Mouse (Mus musculus): ENCODE measurements around the gene Apoc1.

Apoc1 gene

DNA sequence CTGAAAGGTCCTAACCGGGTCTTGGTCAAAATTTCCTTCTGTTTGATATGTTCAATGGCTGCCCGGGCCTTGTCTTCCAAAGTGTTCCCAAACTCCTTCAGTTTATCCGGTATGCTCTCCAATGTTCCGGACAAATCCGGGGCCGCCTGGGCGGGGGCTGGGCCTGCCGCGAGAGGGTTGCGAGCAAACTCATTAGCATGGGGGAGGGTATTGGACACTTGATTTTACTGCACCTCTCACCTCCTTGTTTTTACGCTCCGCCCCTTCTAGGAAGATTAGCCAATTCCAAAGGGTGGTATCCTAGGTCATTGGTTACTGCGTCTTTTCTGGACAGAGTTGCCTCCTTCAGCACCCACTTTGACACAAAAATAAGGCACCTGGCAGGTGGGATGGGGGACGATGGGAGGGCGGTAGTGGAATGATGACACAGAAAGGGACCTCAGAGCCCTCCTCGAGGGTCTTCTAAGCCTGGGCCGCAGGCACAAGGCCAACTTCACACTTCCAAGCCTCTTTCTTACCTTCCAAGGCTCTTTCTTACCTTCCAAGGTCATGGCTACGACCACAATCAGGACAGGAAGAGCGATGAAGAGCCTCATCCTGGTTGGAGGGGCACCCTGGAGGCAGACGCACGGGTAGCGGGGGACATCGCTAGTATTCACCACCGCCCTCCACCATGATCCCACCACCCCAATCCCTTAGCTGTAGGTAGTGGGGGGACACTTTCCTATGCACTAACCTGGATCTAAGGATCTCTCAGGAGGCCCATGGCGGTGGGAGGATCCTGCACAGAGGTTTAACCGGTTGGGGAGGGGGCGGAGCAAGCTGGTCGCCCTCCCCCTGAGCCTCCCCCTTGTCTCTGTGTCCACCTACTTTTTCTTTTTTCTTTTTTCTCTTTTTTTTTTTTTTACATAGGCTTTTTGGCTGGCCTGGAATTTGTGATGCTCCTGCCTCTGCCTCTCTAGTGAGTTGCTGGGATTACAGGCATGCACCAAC, at the start of gene Apoc1:
Gene Apoc1, minus strand, starts transcription at position 788 of the 993 bp plus-strand sequence.
- in situ Hi-C loops (cut with MboI; ENCODE audit: low pct_unique_long_range_greater_than_20kb in 1 of 2, low sequenced_read_pairs in 2 of 2, unreplicated experiment in 1 of 2) = no loop called here

DNA sequence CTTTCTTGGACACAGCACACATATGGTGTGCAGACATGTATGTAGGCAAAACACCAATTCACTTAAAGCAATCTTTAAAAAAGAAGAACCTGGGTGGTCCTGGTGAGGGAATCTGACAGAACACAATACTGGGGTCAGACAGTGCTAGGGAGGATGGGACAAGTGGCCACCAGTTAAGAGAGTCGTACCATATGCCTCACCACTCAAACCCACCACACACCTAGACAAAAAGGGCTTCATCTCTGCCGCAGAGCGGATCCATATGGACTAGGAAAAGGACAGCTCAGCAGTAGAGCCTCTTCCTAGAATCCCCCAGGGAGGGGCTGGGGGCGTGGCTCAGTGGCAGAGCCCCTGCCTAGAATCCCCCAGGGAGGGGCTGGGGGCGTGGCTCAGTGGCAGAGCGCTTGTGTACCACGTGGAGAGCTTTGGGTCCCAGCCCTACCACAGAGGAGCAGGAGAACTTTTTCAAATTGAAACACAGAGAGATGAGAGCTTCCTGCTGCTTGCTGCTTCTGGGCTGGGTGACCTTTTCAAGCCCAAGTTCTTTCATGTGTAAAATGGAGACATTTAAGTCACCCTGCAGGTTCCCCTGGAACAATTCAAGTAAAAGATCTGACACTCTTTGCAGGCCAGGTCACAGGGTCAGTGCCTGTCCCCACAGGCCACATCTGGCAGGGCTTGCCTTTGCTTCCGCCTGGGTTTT, 49.0 kb upstream of the Apoc1 start:
- in situ Hi-C loops (cut with MboI; ENCODE audit: low pct_unique_long_range_greater_than_20kb in 1 of 2, low sequenced_read_pairs in 2 of 2, unreplicated experiment in 1 of 2) = no loop called here

DNA sequence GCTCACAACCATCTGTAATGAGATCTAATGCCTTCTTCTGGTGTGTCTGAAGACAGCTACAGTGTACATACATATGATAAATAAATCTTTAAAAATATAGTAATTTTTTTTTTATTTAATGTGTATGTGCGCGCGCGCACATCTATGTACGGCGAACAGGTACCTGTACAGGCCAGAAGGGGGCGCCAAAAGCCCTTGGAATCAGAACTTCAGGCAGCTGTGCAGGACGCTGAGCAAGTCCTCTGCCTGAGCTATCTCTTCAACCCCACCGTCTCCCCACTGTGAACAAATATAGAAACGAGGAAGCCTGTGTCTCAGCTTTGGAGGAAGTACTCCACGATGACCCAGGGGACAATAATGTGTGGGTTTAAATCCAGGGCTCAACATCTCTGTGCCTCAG, 47.8 kb upstream of the Apoc1 start:
- in situ Hi-C loops (cut with MboI; ENCODE audit: low pct_unique_long_range_greater_than_20kb in 1 of 2, low sequenced_read_pairs in 2 of 2, unreplicated experiment in 1 of 2) = no loop called here

DNA sequence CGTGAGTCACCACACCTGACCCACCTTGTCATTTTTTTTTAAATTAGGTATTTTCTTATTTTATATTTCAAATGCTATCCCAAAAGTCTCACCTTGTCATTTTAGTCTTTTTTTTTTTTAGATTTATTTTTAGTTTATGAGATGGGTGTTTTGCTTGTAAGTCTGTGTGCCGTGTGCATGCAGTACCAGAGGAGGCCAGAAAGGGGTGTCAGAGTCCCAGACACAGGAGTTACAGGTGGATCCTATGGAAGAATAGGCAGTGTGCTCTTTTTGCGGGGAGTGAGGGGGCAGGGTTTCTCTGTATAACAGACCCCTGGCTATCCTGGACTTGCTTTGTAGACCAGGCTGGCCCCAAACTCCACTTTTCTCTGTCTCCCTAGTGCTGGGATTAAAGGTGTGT, 46.3 kb upstream of the Apoc1 start:
- in situ Hi-C loops (cut with MboI; ENCODE audit: low pct_unique_long_range_greater_than_20kb in 1 of 2, low sequenced_read_pairs in 2 of 2, unreplicated experiment in 1 of 2) = no loop called here

DNA sequence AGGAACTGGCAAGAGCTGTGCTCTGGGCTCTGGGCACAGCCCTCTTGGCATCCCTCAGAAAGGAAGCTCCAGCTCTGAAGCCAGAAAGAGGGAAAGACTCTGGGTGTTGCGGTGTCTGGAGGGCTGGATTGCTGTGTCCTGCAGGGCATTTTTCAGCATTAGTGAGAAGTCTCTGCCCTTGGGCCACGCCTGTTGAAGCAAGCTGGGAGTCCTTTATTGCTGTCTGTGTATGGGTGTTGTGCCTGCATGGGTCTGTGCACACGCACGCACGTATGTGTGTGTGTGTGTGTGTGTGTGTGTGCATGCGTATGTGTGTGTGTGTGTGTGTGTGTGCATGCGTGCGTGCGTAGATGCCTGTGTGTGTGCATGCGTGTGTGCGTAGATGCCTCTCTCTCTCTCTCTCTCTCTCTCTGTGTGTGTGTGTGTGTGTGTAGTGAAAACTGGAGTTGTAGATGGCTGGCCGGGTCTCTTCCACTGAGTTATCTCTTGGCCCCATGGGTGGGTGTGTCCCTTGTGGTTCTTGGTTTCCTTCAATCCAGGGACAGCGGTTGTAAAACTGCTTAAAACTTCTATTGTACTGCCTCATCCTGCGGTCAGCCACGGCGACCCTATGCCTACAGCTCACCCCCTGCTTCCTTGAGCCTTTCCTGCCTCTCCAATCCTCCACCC, 44.1 kb upstream of the Apoc1 start:
- in situ Hi-C loops (cut with MboI; ENCODE audit: low pct_unique_long_range_greater_than_20kb in 1 of 2, low sequenced_read_pairs in 2 of 2, unreplicated experiment in 1 of 2) = no loop called here

DNA sequence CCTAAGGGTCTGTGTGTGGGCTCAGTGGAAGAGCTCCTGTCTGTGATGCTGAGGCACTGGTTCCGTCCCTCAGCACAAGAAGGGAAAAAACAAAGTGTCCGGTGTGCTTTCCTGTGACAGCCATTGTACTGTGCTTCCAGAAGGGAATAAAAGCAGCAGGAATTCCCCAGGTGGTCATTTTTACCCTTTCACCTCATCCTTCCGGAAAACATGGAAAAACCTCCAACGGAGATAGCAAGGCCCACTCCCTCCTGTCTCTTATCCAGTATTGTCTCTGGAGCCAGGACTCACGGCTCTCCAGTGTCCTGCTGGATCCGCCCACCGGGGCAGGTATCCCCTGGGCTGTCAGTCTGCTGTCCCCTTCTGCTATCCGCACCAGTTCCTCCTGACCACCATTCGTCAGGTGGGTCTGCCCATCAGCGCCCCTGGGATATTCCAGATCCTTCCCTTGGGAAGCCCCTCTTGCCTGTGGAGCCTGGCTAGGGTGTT, 41.8 kb upstream of the Apoc1 start:
- in situ Hi-C loops (cut with MboI; ENCODE audit: low pct_unique_long_range_greater_than_20kb in 1 of 2, low sequenced_read_pairs in 2 of 2, unreplicated experiment in 1 of 2) = no loop called here

DNA sequence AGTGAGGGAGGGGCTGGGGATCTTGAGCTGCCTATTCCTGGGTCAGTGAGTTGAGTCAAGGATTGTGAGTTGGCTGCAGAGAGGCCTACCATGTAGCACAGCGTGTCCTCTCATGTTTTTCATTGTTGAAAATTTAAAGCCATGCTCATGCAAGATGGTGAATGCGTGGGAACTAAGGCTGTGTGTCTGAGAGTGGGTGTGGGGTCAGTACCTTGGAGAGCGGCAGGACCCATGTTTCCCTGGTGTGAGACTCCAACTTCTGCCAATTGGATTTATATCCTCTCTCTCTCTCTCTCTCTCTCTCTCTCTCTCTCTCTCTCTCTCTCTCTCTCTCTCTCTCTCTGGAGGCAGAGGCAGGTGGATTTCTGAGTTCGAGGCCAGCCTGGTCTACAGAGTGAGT, 34.1 kb upstream of the Apoc1 start:
- in situ Hi-C loops (cut with MboI; ENCODE audit: low pct_unique_long_range_greater_than_20kb in 1 of 2, low sequenced_read_pairs in 2 of 2, unreplicated experiment in 1 of 2) = no loop called here

DNA sequence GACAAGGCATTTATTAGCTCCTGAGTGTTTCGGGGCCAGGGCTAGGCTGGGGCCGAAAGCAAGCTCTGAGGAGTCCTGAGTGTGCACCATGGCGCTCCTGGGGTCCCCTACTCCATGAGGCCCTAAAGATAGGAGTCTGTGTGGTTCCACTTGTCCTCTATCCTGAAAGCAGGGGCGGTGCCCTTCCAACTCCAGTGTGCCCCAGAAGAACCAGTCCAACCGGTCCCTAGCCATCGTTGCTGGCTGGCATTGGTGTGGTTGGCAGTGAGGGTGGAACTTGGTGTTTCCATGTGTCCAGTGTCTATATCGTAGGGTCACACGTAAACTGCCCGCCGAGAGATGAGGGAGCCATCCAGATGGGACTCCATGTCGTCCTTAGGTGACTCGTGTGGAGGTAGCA, 31.7 kb upstream of the Apoc1 start:
- in situ Hi-C loops (cut with MboI; ENCODE audit: low pct_unique_long_range_greater_than_20kb in 1 of 2, low sequenced_read_pairs in 2 of 2, unreplicated experiment in 1 of 2) = no loop called here

DNA sequence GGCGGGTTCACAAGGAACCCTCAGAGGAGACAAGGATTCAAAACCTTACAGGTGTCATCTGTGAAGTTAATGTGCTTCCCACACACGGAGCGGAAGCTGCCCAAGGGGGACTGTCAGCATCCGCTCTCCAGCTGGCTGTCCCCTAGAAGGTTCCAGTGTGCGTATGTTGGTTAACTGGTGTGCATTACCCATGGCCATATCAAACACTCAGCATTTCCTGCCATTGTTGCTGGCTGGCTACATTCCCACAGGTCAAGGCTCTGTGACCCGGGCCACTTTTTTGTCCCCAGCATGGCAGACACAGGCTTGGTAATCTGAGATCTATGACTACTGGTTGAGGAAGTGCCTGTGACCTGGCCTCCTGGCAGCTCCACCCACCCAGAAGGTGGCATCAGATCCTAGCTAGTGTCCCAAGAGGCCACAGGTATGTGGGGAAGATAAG, 30.3 kb upstream of the Apoc1 start:
- in situ Hi-C loops (cut with MboI; ENCODE audit: low pct_unique_long_range_greater_than_20kb in 1 of 2, low sequenced_read_pairs in 2 of 2, unreplicated experiment in 1 of 2) = no loop called here

DNA sequence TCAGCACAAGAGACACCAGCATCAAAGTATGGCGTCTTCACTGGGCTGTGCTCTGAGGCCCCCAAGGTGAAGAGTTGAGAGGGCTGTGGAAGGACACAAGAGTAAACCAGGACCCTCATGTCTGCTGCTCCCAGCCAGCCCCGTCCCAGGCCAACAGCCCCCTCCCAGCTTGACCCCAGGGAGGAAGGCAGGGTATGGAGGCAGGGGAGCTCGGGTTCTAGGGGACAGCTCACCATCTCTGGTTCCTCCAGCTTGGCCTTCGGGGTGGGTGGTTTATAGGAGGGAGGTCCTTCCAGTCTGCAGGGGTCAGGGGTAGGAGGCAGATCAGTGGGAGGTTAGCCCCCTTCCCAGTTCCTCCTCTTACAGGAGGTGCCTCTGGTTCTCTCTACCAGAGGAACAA, 26.7 kb upstream of the Apoc1 start:
- in situ Hi-C loops (cut with MboI; ENCODE audit: low pct_unique_long_range_greater_than_20kb in 1 of 2, low sequenced_read_pairs in 2 of 2, unreplicated experiment in 1 of 2) = no loop called here

DNA sequence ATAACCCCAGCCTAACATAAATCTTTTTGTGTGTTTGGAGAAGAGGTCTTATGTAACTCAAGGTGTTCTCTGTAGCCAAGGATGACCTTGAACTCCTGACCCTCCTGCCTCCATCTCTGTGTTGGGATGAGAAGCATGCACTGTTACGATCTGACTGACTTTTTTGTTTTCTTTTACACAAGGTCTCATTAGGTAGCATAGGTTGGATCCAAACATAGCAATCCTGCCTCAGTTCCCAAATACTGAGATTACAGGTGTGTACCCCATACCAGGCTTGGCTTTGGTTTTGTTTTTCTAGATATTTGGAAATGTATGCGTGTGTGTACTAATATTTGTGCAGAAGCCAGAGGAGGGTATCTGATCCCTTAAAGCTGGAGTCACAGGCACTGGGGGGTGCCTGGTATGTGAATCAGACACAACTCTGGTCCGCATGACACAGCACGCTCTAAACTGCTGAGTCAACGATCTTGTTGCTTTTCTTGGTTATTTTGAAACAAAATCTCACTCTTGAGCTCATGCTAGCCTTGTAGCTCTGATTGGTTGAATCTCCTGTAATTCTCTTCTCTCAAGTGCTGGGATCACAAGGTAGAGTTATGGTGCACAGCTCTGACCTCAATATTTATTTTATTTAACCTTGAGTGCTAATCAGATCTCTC, 26.0 kb upstream of the Apoc1 start:
- in situ Hi-C loops (cut with MboI; ENCODE audit: low pct_unique_long_range_greater_than_20kb in 1 of 2, low sequenced_read_pairs in 2 of 2, unreplicated experiment in 1 of 2) = no loop called here

DNA sequence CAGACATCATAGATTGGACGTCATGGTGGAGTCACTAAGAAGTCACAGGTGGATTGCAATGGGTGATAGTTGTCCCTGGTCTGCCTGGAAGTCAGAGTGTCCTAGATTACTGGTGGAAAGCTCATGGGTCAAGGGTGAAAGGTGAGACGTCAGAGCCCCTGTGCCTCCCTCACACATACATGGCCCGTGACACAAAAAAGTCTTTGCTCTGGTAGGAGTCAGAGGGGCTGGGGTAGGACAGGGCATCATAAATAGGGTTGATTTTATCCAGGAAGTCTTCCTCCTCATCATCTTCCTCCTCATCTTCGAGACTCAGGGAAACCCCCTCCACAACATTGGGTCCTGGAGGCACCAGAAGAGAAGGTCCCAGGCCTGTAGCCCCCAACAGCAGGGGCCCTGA, 24.9 kb upstream of the Apoc1 start:
- in situ Hi-C loops (cut with MboI; ENCODE audit: low pct_unique_long_range_greater_than_20kb in 1 of 2, low sequenced_read_pairs in 2 of 2, unreplicated experiment in 1 of 2) = no loop called here

DNA sequence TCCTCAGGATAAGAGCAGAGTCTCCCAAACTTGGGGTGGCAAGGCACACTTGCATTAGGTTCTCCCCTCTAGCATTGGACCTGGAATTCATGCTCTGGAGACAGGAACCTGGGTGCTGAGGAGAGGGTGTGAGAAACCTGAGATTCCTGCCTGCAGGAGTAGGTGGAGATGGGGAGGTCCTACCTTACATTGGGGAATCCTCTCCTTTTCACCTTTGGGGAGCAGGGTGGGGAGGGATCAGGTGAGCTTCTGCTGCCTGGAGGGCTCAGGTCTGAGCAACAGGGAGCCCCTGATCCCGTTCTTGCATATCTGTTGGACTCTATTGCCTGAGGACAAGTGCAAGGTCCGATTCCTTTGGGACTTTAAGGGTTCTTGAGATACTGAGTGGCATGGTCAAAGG, 24.4 kb upstream of the Apoc1 start:
- in situ Hi-C loops (cut with MboI; ENCODE audit: low pct_unique_long_range_greater_than_20kb in 1 of 2, low sequenced_read_pairs in 2 of 2, unreplicated experiment in 1 of 2) = no loop called here

DNA sequence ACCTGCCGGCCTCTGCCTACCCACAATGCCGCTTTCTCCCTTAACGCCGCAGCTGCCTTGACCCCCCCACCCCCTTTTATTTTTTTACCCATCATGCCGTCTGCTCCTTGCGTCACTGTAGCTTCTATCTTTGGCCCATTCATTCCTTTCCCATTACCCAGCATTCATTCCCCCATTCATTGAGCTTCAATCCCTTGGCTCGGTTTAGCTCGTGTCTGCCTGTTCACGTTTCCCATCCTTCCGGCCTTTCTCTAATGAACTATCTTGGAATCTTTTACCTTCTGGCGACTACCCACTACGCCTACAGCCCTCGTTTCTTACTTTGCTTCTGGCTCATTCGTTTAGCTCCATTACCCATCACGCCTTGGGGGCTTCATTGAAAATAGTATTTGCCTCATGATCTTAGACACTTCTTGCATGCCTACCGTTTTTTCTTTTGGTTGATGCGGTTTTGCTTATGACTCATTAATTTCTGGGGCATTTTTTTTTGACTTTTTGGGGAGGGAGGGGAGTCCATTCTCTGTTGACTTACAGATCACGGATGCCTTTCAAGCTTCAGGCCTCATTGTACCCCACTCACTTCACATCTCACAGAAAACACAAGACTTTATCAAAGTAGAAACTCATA, 23.7 kb upstream of the Apoc1 start:
- in situ Hi-C loops (cut with MboI; ENCODE audit: low pct_unique_long_range_greater_than_20kb in 1 of 2, low sequenced_read_pairs in 2 of 2, unreplicated experiment in 1 of 2) = no loop called here

DNA sequence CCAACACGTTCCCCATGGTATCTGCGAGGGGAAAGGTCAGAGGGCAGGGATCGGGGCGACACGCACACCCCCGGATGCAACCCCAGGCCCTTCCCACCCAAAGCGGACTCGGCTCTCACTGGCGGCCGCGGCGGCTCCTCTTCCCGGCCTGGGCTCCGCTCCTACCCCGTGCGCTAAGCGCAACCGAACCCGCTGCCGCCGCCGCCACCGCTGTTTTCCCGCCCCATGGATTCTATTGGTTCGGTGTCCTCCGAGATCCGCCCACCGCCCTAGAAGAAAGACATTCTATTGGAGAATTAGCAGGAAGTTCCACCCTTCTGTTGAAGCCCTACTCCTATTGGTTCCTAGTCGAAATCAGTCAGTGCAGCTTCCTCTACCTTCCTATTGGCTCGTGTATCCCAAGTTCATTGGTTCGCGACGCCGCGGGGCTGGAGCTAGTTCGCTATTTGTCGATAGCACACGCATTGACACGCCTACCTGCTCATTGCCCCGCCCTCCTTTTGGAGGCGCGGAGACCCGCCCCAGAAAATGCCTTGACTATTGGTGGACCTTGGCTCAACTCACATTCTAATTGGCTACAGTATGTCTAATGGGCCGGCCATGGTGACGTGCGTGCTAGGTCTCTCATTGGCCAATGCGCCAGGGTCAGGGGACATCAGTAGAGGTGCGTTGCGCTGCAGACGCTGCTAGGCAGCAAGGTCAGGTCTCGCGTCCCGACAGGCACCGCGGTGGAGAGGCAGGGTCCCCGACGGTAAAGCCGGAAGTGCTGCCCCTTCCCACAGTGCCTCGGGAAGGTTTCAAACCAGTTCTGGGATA, 23.0 kb upstream of the Apoc1 start, which contains the start of gene Tomm40:
Gene Tomm40, minus strand, starts transcription at position 200 of the 816 bp plus-strand sequence.
- in situ Hi-C loops (cut with MboI; ENCODE audit: low pct_unique_long_range_greater_than_20kb in 1 of 2, low sequenced_read_pairs in 2 of 2, unreplicated experiment in 1 of 2) = no loop called here

DNA sequence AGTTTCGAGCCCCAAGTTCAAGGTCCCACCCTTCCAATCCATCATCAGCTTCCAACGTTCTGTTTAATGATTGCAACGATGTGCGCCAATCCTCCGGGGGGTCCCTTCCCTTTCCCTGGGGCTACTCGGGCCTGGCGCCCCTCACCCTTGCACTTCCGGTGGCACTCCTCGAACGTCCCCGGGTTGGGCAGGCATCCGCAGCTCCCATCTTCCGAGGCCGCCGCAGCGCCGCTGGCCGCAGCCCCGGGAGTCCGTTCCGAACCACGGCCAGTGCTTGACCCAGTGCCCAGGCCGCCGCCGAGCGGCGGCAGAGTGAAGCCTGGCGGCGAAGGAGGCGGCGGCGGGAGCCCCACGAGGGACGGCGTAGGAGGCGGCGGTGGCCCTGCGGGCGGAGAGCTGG, 22.4 kb upstream of the Apoc1 start:
- in situ Hi-C loops (cut with MboI; ENCODE audit: low pct_unique_long_range_greater_than_20kb in 1 of 2, low sequenced_read_pairs in 2 of 2, unreplicated experiment in 1 of 2) = loop anchor here (5.0 kb wide), 1 partner anchor 48 kb away; the partner anchor contains the start of gene Clptm1 (in 2 of the 2)

DNA sequence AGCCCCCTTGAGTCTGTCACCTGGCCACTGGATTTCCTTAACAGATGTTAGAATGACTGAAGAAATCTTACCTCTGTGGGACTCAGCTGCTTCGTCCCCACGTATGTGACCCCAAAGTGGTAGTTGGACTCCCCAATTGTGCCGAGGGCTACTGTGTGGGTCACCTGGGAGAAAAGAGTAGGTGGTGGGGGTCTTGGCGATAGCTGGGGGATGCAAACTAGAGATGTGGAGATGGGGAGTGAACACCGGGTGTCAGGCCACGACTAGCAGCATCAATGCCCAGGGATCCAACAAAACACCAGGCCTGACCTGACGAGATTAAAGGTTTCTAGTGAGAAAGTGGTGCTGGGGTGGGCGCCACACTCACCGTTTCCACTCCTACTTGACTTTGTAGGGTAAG, 21.1 kb upstream of the Apoc1 start:
- in situ Hi-C loops (cut with MboI; ENCODE audit: low pct_unique_long_range_greater_than_20kb in 1 of 2, low sequenced_read_pairs in 2 of 2, unreplicated experiment in 1 of 2) = loop anchor here (5.0 kb wide), 1 partner anchor 46 kb away; the partner anchor contains the start of gene Clptm1 (in 2 of the 2)
